Mouse (Mus musculus) heart, postnatal 0 days (tissue): ENCODE measurements around the gene Smad9.

Source experiments
- CTCF ChIP-seq: IDR thresholded peaks from 2 replicates; pipeline ENCODE4 v1.5.1; 2016; ENCODE audit warnings: antibody characterized with exemption, control low read depth, low read depth
- EP300 ChIP-seq: IDR thresholded peaks from 2 replicates; pipeline ENCODE4 v1.6.1; 2016; ENCODE audit warnings: antibody characterized with exemption, low read depth

- TF ChIP-seq EP300 (no peak), CTCF (no peak)
These were observed 5.9 kb downstream of the Smad9 start for GRCm38 (mm10) chr3:54761258-54761657.
